Mouse (Mus musculus): ENCODE measurements around the gene Tbc1d22b. TPM values are rescaled to one million over a fixed set of nuclear protein-coding genes. Genes with fewer than 3 reads are reported as not detected.
"Not testable (repeated sequence)": the region's sequence is repeated elsewhere in the genome, so short reads cannot be mapped to it uniquely, and the experiment has no call there.

The Tbc1d22b gene
- total RNA-seq, 2 experiments from 2014 or later = 24.6 to 28.3 TPM

DNA sequence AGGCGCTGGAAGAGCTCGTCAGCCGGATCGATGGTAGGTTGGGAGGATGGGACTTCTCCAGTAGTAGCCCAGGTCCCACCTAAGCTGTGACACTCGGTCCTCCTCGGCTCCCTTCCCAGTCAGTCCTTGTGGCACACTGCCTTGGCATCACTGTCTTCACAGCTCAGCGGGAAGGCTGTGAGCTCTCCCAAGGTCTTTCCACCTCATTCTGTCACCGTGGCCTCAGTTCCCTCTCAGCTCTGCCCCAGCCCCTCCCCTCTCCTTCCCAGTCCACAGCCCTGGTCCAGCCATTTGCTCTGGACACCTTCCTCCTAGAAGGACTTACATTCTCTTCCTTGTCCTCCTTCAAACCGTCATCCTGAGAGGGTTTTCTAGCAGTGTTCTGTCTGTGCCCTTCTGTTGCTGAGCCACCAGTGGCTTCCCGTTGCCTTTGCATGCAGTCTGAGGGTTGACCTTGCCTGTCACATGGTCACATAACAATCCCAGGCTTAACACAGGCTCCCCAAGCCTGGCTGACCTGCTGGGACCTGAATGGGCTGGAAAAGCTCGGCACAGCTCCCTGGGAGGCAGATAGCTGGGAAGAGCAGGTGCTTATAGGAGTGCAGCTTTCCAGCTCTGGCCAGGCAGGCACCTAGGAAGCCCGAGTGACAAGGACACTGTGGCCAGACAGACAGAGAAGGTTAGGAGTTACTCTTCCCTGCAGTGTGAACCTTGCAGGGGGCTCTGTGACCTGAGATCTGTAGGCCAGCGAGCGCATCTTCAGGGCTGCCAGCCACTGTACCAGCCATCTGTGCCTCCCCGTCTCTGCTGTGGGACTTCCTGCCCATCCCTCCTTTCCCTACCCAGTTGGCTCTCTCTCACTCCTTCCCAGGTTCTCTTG lies 46.5 kb downstream of the Tbc1d22b start:
- peak; percentile 52 to 61 for DNase-seq

GRCm38 (mm10) chr17:29596771-29597132 lies 47.2 kb downstream of the Tbc1d22b start:
- no peak for DNase-seq

DNA sequence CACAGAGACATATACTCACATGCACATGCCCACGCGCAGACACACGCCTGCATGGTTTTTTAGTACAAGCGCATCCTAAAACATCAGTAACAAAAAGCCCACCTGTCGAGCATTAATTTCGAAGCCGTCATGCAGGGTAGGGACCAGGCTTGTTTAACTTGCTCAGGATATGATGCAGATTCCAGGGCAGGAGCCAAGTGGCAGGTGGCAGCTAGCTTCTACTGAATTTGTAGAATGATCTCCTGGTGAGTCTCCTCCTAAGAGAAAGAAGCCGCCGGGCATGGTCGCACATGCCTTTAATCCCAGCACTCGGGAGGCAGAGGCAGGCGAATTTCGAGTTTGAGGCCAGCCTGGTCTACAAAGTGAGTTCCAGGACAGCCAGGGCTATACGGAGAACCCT lies 49.5 kb downstream of the Tbc1d22b start:
- DNase-seq = no peak

GRCm38 (mm10) chr17:29599537-29599936 lies 50.0 kb downstream of the Tbc1d22b start:
- no peak for DNase-seq

DNA sequence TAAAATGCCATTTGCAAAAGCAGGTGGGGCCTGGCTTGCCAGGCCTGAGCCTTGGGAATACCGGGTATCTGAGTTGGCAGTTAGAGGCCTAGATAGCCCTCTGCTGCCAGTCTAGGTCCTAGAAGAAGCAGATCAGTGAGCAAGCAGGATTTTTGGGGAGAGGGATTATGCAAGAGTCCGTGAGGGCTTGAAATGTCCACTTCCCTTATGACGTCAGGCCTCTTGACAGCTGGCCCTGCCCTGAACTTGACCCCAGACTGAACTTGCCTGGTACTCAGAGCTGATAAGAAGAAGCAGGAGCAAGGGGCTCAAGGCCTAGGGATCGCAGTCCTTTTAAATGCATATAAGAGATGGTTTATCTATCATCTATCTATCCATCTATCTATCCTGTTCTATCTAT lies 51.8 kb downstream of the Tbc1d22b start:
- DNase-seq = peak; percentile 49 to 53

DNA sequence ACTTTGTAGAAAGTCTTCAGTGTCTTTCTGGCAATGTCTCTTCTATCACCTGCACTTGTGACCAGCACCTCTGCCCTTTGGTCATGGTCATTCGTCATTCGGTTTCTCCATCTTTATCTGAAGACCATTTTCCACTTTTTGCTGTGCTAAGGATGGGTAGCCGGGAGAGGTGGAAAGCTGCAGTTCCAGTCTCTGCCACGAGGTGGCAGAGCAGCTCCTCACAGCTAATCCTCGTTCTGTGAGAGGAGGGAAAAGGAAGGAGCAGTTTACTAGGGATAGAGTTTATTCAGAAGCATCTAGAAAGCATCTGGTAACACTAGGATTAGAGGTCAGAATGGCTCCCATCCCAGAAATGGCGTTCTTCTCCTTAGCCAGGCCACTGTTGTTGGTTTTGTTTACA lies 53.7 kb downstream of the Tbc1d22b start:
- DNase-seq = peak; percentile 83 to 86

DNA sequence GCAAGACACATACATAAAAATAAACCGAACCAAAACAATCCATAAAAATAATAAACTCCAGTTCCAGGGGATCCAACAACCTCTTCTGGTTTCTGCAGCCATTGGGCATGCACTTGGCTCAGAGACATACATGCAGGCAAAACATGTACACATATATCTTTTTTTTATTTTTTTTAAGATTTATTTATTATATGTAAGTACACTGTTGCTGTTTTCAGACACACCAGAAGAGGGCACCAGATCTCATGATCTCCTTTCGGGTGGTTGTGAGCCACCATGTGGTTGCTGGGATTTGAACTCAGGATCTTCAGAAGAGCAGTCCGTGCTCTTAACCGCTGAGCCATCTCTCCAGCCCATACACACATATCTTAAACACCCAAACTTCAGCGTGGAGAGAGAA lies 63.9 kb downstream of the Tbc1d22b start:
- not testable (repeated sequence) for DNase-seq

- peak; percentile 96 to 97 for DNase-seq
Observed at GRCm38 (mm10) chr17:29614115-29615023, 64.8 kb downstream of the Tbc1d22b start, which contains the start of the genes Rnf8 and Gm28043. Rnf8 (plus strand) TSS chr17:29614790. Gm28043 (plus strand) TSS chr17:29614876.

GRCm38 (mm10) chr17:29615024-29615551 lies 65.5 kb downstream of the Tbc1d22b start:
- peak in 1 of 2 experiments; percentile 25 for DNase-seq

DNA sequence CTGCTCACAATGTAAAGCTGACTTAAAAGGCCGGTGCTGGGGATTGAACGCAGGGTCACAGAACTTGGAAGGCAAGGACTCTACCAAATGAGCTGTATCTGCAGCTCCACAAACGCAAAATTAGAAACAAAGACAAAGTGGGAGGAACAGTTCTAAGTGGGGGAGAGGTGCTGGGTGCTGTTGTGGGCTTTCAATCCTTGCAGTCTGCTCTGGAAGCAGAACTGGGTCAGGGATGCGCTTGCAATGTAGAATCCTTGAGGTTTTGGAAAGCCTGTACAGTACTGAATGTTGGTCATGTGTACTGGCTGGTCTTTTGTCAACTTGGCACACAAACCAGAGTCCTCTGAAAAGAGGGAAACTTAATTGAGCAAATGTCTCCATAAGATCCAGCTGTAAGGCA lies 66.0 kb downstream of the Tbc1d22b start:
- peak; percentile 46 to 65 for DNase-seq

GRCm38 (mm10) chr17:29619231-29619630 lies 69.6 kb downstream of the Tbc1d22b start:
- DNase-seq = no peak

DNA sequence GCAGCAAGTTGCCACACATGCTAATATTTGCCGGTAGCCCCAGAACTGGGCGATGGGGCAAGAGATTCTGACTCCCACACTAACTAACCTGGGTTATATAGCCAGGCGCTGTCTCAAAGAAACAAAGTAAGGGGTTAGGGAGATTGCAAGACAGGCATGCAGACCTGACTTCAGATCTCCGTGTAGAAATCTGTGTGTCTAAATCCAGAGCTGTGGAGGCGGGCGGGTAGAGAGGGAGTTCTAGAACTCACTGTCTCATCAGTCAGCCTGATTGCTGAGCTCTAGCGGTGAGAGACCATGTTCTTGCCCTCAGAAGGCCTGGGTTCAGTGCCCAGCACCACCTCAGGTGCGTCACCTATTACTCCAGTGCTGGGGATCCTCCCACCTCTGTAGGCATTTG lies 73.9 kb downstream of the Tbc1d22b start:
- DNase-seq = no peak

GRCm38 (mm10) chr17:29627285-29627684 lies 77.7 kb downstream of the Tbc1d22b start:
- DNase-seq = no peak

GRCm38 (mm10) chr17:29628946-29629345 lies 79.4 kb downstream of the Tbc1d22b start:
- no peak for DNase-seq

DNA sequence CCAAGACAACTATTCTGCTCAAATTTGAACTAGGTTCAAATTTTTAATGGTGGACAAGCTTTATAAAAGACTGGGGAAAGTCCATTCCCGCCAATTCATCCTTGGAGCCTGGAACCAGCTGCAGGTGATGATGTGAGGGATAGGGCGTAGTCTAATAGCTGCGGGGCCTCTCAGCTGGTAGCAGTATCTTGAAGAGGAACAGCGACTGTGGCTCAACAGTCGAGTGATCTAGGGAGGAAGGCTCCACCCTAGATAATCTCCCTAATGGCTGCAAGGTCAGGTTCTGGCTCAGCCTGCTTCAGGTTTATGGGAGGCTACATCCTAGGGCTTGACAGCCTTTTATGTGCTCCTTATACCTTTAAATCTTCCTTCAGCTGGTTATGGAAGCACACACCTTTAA lies 80.0 kb downstream of the Tbc1d22b start:
- no peak for DNase-seq

GRCm38 (mm10) chr17:29632312-29632711 lies 82.7 kb downstream of the Tbc1d22b start:
- DNase-seq = no peak

DNA sequence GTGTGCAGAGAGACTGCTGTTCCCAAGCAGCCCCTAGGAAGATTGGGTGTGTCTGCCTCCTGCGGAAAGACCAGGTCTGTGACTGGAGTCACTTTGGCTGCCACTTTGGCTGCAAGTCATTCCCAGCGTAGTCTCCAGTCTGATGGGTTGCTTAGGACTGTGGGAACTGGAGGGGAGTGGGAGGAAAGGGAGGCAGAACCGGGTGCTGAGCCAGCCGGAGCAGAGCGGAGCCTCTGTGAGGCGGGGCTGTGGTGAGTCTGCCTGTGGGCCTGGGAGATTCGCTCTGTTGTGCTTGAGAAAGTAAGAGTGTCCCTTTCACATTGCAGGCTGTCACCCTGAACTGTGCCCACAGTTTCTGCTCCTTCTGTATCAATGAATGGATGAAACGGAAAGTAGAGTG lies 85.9 kb downstream of the Tbc1d22b start:
- no peak for DNase-seq

DNA sequence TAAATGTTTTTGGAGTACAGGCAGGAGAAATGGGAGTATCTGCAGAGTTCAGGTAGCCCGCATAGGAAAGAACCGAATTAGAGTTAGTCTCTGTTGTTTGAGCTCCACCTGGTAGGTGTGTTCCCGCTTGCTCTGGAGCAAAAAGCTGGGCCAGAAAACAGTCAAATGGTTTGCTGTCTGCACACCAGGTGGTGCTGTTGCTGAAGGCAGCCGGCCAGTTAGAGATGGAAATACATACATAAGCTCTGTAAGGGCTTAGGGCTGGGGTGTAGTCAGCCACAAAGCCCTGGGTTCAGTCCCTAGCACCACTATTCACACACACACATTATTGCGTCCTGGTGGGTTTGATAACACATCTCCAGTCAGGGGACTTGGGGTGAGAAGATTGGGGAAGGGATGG lies 86.5 kb downstream of the Tbc1d22b start:
- peak; percentile 44 to 60 for DNase-seq

DNA sequence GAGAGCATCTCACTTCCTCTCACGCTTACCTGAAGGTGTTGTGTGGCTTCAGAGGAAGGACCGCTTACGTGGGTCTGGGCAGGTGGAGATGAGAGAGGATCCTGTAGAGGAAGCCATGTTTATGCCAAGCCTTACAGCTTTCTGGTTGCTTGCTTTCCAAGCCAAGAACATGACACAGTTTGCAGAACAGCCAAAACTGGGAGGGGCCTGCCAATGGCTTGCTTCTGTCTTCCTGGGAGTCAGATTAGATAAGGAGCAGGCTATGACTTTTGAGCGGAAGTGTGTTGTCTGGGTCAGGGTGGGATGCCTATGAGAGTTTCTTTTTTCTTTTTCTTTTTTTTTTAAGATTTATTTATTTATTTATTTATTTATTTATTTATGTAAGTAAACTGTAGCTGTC lies 87.8 kb downstream of the Tbc1d22b start:
- peak in 1 of 2 experiments; percentile 31 for DNase-seq

DNA sequence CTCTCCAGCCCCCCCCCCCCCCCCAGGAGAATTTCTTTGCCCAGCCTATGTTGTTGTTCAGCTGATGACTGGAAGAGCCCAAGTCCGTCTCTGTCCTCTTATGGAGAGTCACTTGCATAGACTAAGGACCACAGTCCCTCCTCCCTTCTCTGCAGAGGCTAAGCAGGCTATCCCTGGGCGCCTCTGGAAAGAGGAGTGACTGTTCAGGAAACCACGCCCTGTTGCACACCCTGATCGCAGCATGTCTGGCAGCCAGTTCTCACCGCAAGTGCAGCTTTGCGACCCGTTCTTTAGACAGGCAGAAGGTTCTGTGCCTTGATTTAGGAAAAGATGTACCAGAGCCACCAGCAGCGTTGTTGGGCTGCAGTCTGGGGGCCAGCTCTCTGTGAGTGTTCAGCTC lies 88.3 kb downstream of the Tbc1d22b start:
- no peak for DNase-seq

- DNase-seq = peak; percentile 78
Observed at GRCm38 (mm10) chr17:29640971-29641370, 91.4 kb downstream of the Tbc1d22b start.

DNA sequence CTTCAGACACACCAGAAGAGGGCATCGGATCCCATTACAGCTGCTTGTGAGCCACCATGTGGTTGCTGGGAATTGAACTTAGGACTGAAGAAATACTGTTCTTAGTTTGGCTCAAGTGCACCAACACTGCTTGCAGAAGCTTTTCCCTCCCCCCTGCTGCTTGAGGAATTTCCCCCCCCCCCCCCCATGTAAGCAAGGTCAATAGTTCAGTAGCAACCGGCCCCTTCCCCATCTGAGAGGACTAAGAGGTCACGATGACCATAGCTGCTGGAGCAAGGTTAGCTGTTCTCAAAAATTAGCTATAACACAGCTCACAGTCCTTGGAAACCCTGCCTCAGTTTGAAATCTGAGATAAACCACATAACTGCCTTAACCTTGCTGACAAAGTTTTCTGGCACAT lies 92.6 kb downstream of the Tbc1d22b start:
- DNase-seq = no peak

All from adrenal gland, postnatal 36 days (tissue).